In the genomic region with DNA sequence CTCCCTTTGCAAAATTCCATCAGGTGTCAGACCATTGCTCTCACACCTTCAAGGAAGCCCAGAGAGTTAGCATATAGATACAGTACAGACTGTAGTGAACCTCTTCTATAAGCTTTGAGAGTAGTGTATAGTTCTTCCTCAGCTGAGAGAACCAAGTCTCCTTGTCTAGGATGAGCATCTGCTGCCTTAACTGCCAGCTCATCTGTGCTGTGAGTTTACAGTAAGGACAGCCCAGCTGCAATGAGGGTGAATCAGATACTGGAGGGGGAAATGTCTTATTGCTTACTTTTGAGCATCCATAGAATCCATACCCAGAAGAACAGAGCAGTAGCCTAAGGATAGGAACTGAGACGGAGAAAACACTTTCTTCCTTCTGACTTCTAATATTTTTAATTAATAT, we compare ENCODE assay signal across 33 mouse cellular contexts.
"Had no signal": no experiment of that assay in that cellular context is flagged by ENCODE, and none has a peak within 500 bp of the region (broad histone marks: within the 10 kb centered on the region; RNA-seq: fewer than 3 reads in every experiment).

No protein-coding gene starts in this region.

- ATAC-seq: hindbrain, embryonic 16.5 days; hindbrain, postnatal 0 days; inflammation-experienced regulatory T-cells, adult 6 months; intestine, embryonic 15.5 days; intestine, embryonic 16.5 days; intestine, postnatal 0 days had no signal

- H3K9ac ChIP-seq: heart, embryonic 13.5 days; heart, embryonic 15.5 days; hindbrain, embryonic 12.5 days; hindbrain, embryonic 13.5 days; hindbrain, embryonic 14.5 days; hindbrain, embryonic 15.5 days; intestine, embryonic 15.5 days; kidney, embryonic 15.5 days had no signal

- H3K4me2 ChIP-seq: heart, embryonic 13.5 days; heart, embryonic 15.5 days; hindbrain, embryonic 12.5 days; hindbrain, embryonic 13.5 days; hindbrain, embryonic 14.5 days; hindbrain, embryonic 15.5 days; intestine, embryonic 15.5 days; kidney, embryonic 15.5 days had no signal

- H3K36me3 ChIP-seq: heart, embryonic 13.5 days; heart, embryonic 15.5 days; hindbrain, embryonic 10.5 days; hindbrain, embryonic 12.5 days; hindbrain, embryonic 13.5 days; hindbrain, embryonic 15.5 days; intestine, embryonic 15.5 days; kidney, embryonic 15.5 days had no signal

- H3K4me3 ChIP-seq: heart, embryonic 13.5 days; heart, embryonic 15.5 days; hindbrain, embryonic 10.5 days; hindbrain, embryonic 12.5 days; hindbrain, embryonic 13.5 days; hindbrain, embryonic 15.5 days; intestine, embryonic 15.5 days; kidney, embryonic 15.5 days; layer of hippocampus, adult 2 months; left cerebral cortex, adult 2 months had no signal

- H3K27me3 ChIP-seq: heart, embryonic 13.5 days; heart, embryonic 15.5 days; hindbrain, embryonic 12.5 days; hindbrain, embryonic 13.5 days; hindbrain, embryonic 15.5 days; intestine, embryonic 15.5 days; kidney, embryonic 15.5 days had no signal

- DNase-seq: heart, postnatal 10 days; heart, postnatal 14 days; heart, postnatal 36 days; heart, postnatal 4 days; kidney, adult 11 months; kidney, adult 18-20 months; kidney, adult 2 months; kidney, adult 8-10 months; kidney, adult 9 months; kidney, postnatal 10 days; kidney, postnatal 14 days; kidney, postnatal 25 days; kidney, postnatal 36 days; kidney, postnatal 4 days; layer of hippocampus, adult 9-11 months; layer of hippocampus, postnatal 36 days had no signal

- H3K9me3 ChIP-seq: heart, embryonic 13.5 days; heart, embryonic 15.5 days; hindbrain, embryonic 10.5 days; hindbrain, embryonic 12.5 days; hindbrain, embryonic 13.5 days; hindbrain, embryonic 15.5 days; intestine, embryonic 15.5 days; kidney, embryonic 15.5 days had no signal

- H3K4me1 ChIP-seq: heart, embryonic 13.5 days; heart, embryonic 15.5 days; hindbrain, embryonic 10.5 days; hindbrain, embryonic 12.5 days; hindbrain, embryonic 13.5 days; hindbrain, embryonic 15.5 days; intestine, embryonic 15.5 days; kidney, embryonic 15.5 days had no signal

- H3K27ac ChIP-seq: heart, embryonic 13.5 days; heart, embryonic 15.5 days; hindbrain, embryonic 10.5 days; hindbrain, embryonic 12.5 days; hindbrain, embryonic 13.5 days; hindbrain, embryonic 14.5 days; hindbrain, embryonic 15.5 days; hindbrain, postnatal 0 days; intestine, embryonic 15.5 days; kidney, embryonic 15.5 days; kidney, postnatal 0 days; layer of hippocampus, adult 2 months; left cerebral cortex, adult 2 months had no signal
